Mouse (Mus musculus) spleen, adult 2 months (tissue): ENCODE measurements at regions not wholly inside any gene's neighbourhood (a gene's known extent, or its start where the extent isn't known, plus 50 kb on each side); places are given as distances from the start of the nearest gene placed in this dataset.

Experiments
- DNase-seq, 2 experiments: peaks; one replicate each; pipeline versions ENCODE4 v3.0.0 to v3.0.0-alpha.2; 2012 to 2021; ENCODE audit warnings: low spot score in 2 of 2, low read depth in 1 of 2
- H3K27ac ChIP-seq: fragments of 200-500 bp; 2 replicates; pipeline ENCODE4 v1.5.1; 2012; ENCODE audit warnings: low read length, inconsistent platforms; ENCODE audit not compliant: insufficient read depth
- H3K27me3 ChIP-seq: fragments of 200-500 bp; 2 replicates; pipeline ENCODE4 v1.6.1; 2012; ENCODE audit warnings: mild to moderate bottlenecking, moderate library complexity, low read length, inconsistent platforms; ENCODE audit not compliant: control insufficient read depth, insufficient read depth
- H3K36me3 ChIP-seq: fragments of 200-500 bp; 2 replicates; pipeline ENCODE4 v1.6.1; 2012; ENCODE audit warnings: mild to moderate bottlenecking, low read length, inconsistent platforms; ENCODE audit not compliant: control insufficient read depth, insufficient read depth
- H3K4me1 ChIP-seq: fragments of 200-500 bp; 2 replicates; pipeline ENCODE4 v1.6.1; 2011; ENCODE audit warnings: inconsistent platforms; ENCODE audit not compliant: control insufficient read depth, insufficient read depth, insufficient read length
- H3K4me3 ChIP-seq: fragments of 200-500 bp; 2 replicates; pipeline ENCODE4 v1.5.1; 2011; ENCODE audit warnings: mild to moderate bottlenecking, inconsistent platforms; ENCODE audit not compliant: insufficient read depth, insufficient read length; ENCODE audit errors: extremely low read depth
- CTCF ChIP-seq: fragments of 200-500 bp; IDR thresholded peaks from 2 replicates; pipeline ENCODE4 v1.5.1; 2011; ENCODE audit warnings: mild to moderate bottlenecking, inconsistent platforms; ENCODE audit not compliant: insufficient read depth, insufficient read length, insufficient replicate concordance; ENCODE audit errors: extremely low read depth
- POLR2A ChIP-seq: fragments of 200-500 bp; IDR thresholded peaks from 2 replicates; pipeline ENCODE4 v1.6.1; 2011; ENCODE audit warnings: low read depth, low read length, inconsistent platforms
- WGBS: fragments of 180-500 bp; shearing (Covaris S2); methylation state at CpG from one replicate; pipeline ENCODE4 v1.1.7; 2018; 5-methylcytosine and 5-hydroxymethylcytosine counted together

- WGBS = 81% methylated on average over 5 of the region's 5 CpGs
- TF ChIP-seq POLR2A (no peak), CTCF (no peak)
- no peak for DNase-seq
Observed at GRCm38 (mm10) chr1:98161882-98162638, 66.6 kb upstream of the Pam start.

GRCm38 (mm10) chr1:98158969-98159368 is 63.5 kb upstream of the Pam start:
- H3K4me3 ChIP-seq = no peak overlapping the region
- no peaks in the 10 kb centered on the region for H3K4me1 ChIP-seq
- no peak overlapping the region for H3K27ac ChIP-seq
- WGBS = 78% methylated on average over 2 of the region's 2 CpGs
- TF ChIP-seq CTCF = no peak
- TF ChIP-seq POLR2A = no peak
- H3K36me3 ChIP-seq = no peaks in the 10 kb centered on the region
- no peak for DNase-seq
- H3K27me3 ChIP-seq = no peaks in the 10 kb centered on the region

More at GRCm38 (mm10) chr1:98161882-98162638, 66.6 kb upstream of the Pam start:
- H3K36me3 ChIP-seq = no peaks in the 10 kb centered on the region
- no peaks in the 10 kb centered on the region for H3K4me1 ChIP-seq
- H3K4me3 ChIP-seq = no peak overlapping the region
- H3K27me3 ChIP-seq = no peaks in the 10 kb centered on the region
- no peak overlapping the region for H3K27ac ChIP-seq

DNA sequence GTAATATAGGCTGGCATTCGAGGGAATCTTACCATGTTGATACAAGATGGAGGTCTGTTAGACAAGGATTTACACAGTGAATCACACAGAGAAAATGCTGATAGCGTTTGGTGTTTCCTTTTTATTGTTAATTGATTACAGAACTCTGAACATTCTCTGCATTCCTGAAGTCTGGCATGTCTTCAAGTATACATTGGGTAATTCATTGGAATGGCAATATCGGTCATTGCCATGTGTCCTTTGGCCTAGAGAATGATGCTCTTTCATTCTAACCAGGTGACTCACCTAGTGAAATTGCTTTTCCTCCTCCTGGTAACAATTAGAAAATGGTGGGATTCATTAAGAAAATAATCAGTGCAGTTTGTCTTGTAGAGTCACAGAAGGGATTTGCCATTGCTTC is 51.9 kb upstream of the Pam start:
- H3K4me3 ChIP-seq = no peak overlapping the region
- no peaks in the 10 kb centered on the region for H3K4me1 ChIP-seq
- 88% methylated on average over 3 of the region's 3 CpGs for WGBS
- H3K27ac ChIP-seq = no peak overlapping the region
- H3K36me3 ChIP-seq = no peaks in the 10 kb centered on the region
- no peaks in the 10 kb centered on the region for H3K27me3 ChIP-seq
- no peak for TF ChIP-seq CTCF
- TF ChIP-seq POLR2A = no peak
- no peak for DNase-seq
